Mouse (Mus musculus) spleen, postnatal 14 days (tissue): ENCODE results near the gene Dlx3.

ENCODE experiments used
- DNase-seq, 2 experiments: peaks; one replicate each; pipeline ENCODE4 v3.0.0; 2021 to 2022; ENCODE audit warnings: low spot score in 2 of 2

The Dlx3 gene

DNA sequence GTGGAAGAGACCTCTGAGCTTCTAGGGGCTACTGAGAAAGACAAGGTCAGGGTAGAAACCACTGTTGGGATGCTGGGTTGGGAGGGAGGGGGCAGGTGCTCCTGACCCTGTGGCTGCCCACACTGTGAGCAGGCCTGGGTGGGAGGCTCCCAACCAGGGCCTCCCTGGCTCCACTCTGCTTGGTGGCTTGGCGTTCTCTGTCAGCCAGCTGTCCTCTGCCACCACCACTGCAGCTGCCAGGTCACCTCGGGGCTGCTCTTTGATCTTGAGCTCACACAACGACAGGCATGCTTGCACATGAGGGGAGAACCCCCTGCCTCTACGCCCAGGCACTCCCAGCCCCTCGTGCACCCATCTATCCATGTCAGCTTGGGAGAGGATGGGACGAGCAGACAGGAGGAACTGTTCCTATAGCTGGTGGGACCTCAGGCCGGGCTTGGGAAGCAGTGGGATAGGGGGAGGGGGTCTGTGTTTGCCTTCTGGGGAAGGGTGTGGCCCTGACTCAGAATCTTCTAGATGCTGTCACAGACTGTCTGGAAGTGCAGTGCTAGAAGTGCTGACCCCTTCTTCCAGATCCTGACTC is 5.5 kb downstream of the Dlx3 start:
- no peak for DNase-seq

DNA sequence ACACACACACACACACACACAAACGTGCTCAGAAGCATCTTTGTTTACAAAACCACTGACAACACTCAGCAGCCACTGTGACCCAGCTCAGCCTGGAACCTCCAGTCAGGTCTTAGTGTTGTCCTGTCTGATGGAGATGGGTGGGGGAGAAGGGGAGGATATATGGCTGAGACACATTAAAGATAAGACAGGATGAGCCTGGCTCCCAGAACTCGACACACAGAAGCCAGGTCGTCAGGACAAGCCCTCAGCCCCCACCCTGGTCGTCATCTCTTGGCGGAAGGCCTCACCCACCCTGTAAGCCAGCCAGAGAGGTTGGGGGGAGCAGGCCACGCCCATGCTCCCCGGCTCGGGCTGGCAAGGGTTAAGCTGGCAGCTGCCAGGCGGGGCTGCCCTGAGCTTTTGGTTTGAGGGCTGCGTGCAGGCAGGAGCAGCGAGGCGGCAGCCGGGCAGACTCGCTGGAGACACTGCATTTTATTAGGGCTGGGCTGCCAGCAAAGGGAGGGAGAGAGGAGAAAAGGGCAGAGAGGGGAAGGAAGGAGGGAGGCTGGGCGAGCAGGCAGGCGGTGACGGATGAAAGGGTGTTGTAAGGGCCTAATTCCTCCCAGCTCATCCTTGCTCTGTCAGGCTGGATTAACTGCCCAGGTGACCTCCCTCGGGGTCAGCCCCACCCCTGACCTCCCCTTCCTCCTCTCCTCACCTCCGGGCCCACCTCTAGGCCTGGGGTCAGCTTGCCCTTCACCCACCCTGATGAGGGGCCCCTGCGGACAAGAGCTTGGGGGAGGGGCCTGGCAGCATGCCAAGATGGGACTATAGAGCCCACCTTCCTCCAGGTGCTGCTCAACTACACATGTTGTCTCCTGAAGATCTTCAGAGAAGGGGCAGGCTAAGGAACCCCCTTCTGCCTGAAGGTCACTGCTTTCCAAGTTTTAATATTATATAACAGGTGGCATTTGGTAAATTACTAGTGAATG is 6.6 kb downstream of the Dlx3 start:
- no peak for DNase-seq

DNA sequence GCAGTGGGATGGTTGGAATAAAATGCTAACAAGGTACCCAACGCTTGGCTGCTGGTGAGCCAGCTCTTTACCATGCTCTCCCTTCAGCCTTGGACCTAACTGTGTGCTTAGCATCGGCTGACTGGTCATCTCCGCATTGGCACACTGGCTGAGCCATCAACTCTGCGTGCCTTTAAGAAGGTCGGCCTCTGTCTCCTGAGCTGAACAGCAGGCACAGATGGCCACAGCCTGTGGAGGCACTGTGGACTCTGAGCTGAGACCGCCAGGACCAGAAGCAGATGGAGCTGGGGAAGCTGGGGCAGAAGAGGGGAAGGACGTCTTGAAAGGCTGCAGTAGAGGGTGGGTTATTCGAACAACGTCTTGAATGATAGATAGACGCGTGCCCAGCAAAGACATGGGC is 8.4 kb downstream of the Dlx3 start:
- DNase-seq: no peak

DNA sequence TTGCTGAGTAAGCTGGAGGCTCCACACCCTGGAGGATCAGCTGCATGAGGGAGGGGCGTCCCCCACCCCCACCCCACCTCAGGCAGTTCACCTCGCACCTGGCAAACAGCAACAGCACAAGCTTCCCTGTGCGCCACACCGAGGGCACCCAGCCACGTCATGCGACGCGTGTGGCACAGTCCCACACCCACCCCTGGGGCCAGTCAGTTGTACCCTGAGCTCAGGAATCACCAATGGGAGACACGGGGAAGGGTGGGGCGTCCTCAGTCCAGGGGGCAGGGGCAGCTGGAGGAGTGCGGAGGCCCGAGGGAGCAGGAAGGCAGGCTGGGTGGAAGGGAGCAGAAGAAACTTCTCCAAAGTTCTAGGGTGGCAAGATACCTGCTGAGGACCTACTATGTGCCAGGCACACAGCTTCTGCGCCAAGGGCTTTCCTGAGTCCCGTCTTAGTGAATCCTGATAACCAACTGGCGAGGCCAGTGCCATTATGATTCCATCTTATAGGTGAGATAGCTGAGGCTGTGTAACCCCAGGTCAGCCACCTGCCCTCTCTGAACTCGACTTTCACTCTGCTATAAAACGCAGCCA is 10.8 kb downstream of the Dlx3 start:
- DNase-seq: no peak

DNA sequence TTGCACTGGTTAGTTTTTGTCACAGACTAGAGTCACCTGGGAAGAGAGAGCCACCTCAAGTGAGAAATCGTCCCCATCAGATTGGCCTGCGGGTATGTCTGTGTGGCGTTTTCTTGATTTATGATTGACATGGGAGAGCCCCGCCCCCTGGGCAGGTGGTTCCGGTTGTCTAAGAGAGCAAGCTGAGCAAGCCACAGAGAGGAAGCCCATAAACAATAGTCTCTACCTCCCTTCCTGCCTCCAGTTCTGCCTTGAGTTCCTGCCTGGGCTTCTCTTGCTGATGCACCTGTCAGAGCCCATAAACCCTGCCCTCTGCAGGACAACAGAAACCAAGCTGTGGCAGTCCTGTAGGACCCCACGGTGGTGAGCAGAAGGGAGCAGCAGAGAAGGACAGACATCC is 13.4 kb downstream of the Dlx3 start:
- no peak for DNase-seq

DNA sequence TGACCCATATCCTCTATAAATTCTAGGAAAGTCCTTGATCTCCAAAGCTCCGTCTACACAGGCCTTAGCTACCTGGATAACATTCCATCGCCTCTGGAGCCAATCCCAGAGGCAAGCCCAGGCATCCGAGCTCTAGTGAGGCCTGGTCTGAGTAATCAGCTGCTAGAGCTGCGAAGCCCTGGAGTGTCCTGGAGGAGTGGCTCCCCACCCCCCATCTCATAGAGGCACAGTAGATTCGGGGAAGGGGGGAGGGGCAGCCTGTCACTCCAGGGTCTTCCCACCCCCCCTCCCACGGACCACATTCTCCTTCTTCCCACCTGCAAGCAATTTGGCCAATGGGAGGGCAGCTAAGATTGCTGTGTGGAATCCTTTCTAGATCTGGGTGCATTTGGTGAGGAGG is 17.4 kb downstream of the Dlx3 start:
- no peak for DNase-seq

DNA sequence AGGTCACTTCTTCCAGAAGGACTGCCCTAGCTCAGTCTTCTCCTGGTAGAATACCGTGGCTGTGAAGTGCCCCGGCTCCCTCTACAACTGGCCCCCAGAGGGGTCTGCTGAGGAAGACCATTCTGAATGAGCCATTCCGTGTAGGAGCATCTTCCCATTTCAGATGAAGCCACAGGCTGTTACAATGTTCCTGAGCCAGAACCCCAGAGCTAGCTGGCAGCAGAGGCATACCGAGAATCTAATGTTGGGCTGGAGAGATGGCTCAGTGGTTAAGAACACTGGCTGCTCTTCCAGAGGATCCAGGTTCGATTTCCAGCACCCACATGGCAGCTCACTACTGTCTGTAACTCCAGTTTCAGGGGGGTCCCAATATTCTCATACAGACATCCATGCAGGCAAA is 20.0 kb downstream of the Dlx3 start:
- DNase-seq: no peak

DNA sequence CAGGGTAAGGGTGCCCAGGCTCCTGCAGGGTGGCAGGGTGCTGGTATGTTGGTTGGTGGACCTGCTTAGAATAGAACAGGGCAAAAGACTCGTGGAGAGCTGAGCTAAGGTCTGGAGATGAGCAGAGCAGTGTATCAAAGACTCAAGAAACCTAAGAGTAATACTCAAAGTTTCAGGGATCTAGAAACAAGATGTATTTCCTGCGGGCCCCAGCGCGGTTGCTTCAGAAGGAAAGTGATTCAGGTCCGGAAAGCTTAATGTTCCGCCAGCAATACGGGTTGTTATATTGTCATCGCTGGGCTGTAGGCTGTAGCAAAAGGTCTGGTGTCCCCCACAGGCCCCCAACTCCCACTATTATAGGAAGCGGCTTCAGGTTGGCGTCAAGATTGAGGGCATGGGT is 22.3 kb downstream of the Dlx3 start:
- DNase-seq: no peak

DNA sequence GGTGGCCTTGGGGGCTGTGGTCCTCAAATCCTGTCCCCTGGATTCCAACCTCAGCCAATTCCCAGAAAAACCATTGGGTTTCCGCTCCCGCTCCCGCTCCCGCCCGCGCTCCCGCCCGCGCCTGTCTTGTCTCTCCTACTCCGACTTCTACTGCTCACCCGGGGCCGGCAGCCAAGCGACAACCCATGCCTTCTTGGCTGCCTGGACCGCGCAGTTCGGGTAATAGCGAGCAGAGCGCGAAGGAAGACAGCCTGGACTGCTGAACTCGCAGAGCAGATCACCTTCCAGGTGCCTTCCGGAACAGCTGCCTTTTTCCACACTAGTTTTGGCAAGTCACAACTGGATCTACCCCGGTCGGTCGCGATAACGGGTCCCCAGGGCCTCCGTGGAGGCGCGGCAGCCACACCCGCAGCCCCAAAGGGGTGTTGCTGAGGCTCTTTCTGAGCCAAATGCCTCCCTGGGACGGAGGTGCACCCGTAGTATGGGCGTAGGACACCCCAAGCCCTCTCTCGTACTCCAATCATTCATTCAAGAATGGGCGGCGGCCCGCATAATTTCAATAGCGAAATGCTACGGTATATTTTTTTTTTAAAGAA is 23.2 kb downstream of the Dlx3 start:
- no peak for DNase-seq

DNA sequence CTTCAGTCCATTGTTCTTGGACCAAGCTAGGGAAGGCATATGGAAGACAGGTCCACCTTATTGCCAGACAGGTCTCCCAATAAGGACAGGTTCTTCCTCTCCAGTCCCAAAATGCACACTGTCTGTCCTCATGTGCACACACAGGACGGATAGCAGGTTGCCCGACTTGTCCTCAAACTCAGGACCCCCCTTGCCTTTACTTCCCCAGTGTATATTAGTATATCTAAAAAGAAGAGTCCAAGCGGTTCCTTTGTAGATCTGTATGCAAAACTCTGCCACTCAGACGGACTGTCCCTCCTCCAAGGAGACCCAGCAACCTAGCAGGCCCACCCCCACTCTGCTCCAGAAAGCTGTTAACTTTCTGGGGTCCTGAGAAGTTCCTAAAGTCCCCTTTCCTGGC is 23.7 kb downstream of the Dlx3 start:
- DNase-seq: no peak

DNA sequence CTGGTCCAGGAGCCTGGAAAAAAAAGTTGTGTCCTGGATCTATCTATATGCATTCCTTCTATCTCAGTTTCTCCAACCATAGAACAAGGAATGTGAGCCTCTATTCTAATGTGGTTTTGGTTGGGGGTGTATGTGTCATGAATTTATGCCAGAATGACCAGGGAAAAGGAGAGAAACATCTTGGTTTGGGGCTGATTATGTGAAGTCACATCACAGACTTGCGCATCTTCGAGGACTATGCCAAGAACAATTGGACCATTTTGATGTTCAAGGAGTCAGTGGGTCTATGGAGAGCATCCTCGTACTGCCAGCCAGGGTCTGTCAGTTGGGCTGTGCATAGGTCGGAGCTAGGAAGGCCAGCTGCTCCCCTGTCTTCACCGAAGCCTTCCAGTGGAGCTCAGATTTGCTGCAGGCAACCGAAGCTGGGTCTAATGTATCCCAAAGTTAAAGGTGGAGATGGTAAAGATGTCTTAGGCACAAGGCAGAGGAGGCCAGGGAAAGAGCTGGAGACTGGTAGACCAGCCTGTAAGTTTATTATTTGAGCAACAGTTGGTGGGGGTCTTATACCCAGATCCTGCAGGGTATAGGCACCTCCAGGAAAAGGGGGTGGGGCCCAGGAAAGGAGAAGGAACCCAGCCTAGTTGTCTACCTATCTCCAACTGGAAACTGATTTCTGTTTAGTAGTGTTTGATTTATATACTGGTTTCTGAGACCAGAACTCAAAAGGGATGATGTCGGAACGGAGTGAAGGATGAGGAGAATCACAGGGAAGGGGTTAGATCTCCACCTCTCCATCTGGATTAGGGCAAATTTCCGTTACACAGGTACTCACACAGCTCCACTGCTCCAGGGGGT is 24.4 kb downstream of the Dlx3 start:
- DNase-seq: no peak

DNA sequence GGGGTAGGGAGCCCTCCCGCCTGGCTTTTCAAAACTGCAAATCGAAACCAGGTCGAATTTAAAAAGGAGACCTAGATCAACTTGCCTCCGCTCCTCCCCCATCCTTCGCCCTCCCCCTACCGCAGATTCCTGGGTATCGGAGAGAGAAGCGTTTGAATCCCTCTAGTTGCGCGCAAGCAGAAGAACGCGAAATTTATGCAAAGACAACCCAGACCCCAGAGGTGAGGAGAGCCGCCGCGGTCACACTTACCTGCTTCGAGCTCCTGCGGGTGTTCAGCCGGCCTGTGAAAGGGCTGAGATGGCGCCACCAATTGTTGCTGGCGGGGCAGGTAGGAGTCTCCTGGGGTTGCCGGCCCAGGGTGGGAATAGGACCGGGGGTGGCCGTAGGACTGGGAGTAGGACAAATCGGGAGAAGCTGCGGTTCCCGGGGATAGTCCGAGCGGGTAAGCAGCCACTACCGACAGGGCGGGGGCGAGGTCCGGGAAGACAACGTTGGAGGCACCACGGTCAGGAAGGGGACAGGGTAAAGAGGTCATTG is 25.1 kb downstream of the Dlx3 start:
- DNase-seq: no peak

DNA sequence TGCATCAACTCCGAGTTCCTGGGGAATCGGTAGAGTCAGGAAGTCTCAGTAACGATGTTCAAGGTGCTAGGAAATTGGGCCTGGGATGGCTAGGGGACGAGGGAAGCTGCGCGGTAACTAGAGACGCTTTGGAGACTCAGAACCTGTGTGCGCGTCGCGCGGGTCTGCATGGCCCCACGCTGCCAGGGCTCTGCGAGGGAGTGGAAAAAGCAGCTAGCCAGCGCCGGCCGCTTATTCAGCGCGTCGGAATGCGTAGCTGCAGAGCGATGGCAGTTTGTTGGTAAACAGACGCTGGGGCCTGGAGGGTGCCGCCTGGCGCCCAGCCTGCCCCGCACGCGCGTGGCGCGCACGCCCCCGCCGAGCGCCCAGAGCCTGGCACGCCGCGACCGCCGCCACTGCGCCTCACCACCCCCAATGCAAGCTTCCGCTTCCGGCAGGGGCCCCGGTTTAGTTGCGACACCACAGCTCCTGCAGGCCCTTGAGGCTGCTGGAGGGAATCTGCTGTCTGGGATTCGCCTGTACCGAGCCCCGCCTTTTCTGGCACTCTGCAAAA is 26.0 kb downstream of the Dlx3 start, which contains the start of gene Dlx4:
Gene Dlx4 (minus strand): TSS at position 413 of the 553 bp plus-strand sequence.
- no peak for DNase-seq

DNA sequence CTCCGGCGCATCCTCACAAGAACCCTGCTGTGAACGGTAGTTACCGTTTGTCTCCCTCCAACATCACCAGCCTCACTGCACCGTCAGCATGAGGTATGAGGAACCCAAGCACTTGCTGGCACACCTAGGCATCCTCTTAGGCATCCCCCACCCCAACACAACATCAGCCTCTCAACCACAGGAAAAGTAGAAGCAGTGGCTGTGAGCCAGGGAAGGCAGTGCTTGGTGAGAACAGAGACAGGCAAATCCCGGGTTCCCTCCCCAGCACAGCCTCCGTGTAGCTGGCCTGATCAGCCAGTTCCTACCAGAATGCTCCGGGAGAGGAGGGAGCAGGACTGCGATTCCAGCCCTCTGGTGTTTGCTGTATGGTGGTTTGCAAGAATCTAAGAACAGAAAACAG is 28.8 kb downstream of the Dlx3 start:
- DNase-seq: no peak

DNA sequence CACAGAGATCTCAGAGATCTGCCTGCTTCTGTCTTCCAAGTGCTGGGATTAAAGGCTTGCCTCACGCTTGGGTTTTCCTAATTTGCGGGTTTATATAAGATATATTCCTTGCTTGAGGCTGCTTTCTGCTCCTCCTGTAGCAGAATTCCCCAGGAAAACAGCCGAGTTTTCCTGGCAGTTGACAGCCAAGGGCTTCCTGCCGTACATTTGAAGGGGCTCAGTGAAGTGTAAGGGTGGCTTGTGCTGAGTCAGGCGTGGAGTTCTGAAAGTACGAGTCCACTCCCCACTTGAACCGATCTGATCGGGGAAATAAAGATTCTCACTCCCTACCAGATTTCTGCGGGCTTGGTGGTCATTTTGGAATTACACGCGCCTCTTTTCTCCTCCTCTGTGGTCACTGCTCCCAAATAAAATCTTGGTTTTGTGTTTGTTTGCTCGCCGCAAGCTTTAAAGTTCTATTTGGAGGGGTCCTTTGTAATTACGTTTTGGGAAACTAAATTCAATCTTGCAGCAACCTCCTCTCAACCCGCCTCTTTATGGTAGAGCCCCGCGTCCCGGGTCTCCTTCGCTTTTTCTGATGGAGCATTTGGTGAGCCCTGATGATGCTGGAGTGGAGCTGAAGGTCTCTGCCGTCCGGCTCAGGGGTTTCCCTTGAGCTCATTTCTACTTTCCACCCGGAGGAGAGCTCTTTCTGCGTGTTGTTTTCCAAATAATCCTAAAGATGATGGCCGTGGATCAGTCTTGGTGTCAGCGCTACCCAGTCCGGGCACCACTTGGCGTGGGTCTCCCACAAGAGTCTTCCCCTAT is 29.7 kb downstream of the Dlx3 start:
- no peak for DNase-seq

DNA sequence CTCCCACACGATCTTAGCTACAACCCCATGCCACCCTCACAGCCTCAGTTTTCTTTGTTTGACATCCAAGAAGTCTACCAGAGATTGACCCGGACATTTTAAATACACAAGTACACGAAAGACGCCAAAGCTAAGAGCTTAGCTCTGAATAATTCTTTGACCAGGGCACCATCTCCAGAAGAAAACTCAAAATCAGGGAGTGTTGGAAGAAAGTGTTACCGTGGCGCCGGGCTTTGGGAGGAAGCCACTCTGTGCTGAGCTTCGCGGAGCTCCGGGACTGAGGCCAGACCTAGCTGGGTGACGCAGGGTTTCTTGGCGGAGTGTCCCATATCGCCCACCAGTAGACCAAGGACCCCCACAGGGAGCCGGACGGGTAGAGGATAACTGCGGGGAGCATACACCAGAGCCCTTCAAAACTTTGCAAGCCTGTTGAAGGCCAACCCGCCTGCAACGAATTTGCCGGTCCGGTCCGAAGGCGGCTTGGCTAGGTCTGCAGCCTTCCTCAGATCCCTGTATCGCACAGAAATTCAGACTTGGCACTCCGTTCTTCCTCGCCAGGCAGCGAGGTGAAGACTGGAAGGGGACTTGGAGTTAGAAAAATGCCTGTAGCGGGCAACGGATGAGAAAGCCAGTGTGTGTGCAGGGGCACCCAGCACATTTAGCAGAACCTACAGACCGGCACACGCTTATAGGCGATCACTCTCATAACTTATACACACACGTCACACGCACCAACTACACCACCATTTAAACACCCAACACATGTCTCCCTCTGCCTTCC is 30.5 kb downstream of the Dlx3 start:
- no peak for DNase-seq

DNA sequence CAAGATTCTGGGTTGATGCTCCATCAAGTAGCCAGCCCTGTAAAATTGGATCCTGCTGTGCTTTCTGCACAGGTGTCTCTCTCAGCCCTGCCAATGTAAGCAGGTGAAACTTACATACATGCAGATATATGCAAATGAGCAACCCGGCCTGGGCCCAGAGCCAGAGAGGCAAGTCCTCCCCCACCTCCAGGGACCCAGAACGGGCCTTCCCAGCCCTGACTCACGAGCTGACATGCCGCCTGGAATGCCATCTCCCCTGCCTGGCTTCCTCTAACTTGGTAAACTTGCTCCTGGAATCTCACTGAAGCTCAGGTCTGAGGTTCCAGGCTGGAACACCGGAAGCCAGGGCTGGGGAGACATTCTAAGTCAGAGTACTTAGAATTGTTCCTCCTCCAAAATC is 33.2 kb downstream of the Dlx3 start:
- DNase-seq: no peak

DNA sequence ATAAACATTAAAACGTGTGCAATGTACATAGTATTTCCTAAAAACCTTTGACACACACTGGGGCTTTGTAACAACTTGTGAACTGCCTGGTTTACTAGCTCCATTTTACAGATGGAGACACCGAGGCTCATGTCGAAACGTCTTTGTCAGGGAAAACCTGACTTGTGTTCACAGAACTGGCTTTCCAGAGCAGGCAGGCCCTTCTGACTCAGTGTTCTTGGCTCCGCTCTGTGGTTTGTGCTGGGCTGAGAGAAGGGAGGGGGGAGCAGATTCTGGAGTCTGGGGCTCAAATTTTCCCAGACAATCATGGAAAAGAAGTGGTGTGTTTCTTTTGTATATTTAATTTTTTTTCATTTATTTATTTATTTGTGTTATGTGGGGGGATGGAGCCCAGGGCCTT is 33.8 kb downstream of the Dlx3 start:
- DNase-seq: no peak

DNA sequence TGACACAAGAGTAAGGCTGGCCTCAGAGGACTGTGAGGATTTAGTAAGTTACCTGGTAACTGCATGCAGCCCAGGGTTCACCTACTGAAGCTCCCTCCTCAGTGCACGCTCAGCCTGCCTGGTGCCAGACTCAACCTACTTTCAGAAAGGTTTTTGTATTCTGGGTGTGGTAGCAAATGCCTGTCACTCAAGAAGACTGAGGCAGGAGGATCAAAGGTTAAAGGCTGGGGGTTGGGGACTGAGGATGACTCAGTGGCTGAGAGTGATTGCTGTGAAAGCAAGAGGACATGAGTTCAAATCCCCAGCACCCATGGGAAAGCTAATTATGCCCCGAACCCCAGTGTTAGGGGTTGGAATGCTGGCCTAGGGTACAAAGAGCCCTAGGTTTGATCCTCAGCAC is 35.6 kb downstream of the Dlx3 start:
- DNase-seq: no peak
